Mouse (Mus musculus): ENCODE data around the gene Cmya5.
"Not testable (repeated sequence)": the region's sequence is repeated elsewhere in the genome, so short reads cannot be mapped to it uniquely, and the experiment has no call there.

The Cmya5 gene

DNA sequence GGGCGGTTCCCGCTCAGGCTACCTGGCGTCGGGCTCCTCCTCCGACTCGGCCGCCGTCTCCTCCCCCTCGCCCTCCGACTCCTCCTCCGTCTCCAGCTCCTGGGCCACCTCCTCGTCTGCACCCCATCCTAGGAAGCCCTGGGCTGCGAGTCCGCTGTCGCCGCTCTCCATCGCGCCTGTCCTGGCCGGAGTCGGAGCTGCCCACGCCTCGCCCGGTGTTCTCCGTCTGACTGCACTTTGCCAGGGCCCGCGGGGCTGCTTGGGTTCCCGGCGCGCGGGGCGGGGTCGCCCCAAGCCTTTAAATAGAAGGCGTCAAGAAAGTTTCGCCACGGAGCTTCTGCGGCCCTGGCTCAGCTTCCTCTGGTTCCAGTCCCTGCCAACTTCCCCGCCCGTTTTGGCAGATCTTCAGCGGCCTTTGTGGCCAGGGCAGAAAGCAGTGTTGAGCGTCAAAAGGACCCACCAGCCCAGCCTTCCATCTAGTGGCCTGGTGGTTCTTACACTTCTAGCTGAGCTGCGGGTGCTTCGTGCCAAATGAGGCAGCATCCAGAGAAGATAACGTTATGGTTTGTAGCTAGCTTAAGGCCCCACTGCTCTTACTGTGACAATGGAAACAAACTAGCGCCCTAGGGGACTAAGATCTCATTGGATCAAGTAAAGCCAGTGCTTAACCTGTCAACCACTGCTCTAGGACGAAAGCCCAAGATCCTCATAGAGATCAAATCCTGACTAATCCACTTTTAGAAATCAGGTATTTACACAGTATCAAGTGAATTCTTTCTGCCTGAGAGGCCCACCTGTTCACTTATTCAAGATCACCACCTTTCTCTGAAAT is at the start of gene Cmya5:
Gene Cmya5, minus strand, starts transcription at position 389 of the 832 bp plus-strand sequence.
- DNase-seq (ENCODE audit: low spot score in 2 of 2) = peak; percentile 51 to 74

DNA sequence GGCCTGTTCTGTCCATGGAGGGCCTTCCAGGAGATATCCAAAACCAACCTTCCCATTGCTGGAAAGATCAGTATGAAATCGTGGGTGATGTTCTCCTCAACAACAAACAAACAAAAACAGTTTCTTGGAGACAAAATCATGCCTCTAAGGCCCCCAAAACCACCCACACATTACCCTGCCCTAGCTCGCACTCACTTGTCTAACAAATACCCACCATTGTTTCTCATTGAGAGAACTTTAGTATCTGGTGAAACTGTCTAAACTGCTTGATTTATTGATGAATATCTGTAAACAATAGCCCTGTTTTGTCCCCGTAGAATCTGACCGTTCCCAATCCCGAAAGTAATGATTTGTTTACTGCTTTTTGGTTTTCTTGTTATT is 48.1 kb upstream of the Cmya5 start:
- no peak for DNase-seq (ENCODE audit: low spot score in 2 of 2)

DNA sequence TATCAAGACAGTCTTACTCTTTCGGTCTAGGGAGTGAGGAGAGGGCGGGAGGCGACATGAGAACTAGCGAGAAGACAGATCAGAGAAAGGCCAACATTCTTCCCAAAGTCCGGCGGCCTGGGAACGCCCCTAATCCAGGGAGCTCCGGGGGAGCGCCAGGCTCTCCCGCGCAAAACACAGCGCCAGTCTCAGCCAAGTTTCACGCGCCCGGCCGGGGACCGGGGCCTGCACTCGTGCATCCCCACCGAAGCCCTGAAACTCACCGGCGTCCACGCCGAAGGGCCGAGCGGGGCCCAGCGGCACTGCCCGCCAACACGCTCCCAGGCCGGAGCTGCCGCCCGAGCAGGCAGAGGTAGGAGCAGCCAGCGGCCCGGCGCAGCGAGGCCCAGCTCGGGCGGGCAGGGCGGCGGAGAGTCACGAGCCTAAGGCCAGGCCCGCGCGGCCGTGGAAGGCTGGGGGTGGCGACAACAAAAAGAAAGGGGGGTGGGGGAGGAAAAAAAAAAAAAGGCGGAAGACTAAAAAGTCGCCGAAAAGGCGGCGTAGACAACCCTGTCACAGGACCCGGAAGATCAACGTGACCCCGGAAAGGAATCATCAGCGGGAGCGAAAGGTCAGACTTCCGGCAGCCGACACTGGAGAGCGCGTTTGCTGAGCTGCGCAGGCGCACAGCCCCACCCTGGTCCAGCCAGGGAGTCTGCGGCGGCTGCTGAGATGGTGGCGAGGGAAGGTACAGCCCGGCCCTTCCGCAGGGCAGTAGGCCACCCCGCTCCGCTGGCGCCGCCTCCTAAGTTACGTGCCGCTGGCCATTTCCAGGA is 47.5 kb upstream of the Cmya5 start, which contains the start of gene Tent2:
Gene Tent2, minus strand, starts transcription at position 555 of the 815 bp plus-strand sequence.
- DNase-seq (ENCODE audit: low spot score in 2 of 2) = peak; percentile 92 to 95

DNA sequence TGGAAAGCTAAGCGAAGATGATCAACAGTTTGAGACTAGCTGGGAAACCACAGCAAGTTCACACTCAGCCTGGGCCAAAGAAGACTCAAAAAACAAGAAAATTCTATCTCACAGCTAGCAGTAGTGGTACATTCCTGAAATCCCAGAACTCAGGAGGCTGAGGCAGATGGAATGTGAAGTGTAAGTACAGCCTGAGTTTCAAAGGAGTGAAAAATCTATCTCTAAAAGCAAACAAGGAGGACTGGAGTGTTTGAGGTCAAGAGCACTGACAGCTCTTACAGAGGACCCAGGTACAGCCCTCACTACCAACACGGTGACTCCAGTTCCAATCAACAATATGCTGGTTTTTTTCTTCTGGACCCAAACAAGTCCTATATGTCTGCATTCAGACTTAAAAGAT is 44.9 kb upstream of the Cmya5 start:
- DNase-seq (ENCODE audit: low spot score in 2 of 2) = no peak

DNA sequence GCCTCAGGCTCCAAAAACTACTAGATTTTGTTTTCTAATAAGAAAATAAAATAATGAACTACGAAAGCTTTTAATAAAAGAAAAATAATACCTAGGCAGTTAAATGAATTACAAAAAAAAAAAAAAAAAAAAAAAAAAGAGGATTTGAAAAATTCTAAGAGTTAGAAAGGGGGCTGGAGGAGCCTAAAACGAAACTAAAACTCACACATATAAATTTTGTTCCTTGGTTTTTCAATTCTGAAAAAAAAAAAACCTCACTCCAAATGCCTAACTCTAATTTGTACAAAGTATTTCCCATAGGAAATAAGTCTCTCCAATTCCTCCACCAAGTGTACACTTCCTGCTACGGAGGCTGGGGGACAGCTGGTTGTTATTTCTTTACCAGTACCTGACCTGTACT is 44.2 kb upstream of the Cmya5 start:
- DNase-seq (ENCODE audit: low spot score in 2 of 2) = no peak

DNA sequence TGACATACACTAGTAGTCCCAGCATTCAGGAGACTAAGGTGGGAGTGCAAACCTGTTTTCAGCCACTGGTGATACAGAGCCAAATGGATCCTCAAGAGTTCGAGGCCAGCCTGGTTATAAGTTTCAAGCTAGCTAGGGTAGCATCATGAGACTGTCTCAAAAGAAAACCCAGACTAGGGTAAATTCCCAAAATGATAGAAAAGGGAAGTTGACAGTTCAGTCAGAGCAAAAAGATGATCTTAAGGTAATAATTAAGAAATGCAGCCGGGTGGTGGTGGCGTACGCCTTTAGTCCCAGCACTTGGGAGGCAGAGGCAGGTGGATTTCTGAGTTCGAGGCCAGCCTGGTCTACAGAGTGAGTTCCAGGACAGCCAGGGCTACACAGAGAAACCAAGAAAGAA is 43.3 kb upstream of the Cmya5 start:
- not testable (repeated sequence) for DNase-seq (ENCODE audit: low spot score in 2 of 2)

DNA sequence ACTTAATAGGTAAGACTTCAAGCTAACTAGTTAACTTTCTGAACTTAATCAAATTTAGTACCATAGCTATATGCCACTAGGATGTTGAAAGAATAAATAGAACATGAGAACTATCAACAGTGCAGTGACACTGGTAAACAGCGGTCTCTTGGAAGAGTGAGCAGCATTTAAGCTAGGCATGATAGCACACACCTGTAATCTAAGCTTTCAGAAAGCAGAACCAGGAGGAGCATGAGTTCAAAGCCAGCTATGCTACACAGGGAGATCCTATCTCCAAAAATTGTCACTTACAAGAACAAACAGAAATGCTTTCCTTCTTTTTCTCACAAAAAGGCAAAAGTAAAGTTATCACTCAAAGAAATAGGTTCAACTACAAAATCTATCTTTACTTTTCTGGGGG is 35.8 kb upstream of the Cmya5 start:
- DNase-seq (ENCODE audit: low spot score in 2 of 2) = no peak

DNA sequence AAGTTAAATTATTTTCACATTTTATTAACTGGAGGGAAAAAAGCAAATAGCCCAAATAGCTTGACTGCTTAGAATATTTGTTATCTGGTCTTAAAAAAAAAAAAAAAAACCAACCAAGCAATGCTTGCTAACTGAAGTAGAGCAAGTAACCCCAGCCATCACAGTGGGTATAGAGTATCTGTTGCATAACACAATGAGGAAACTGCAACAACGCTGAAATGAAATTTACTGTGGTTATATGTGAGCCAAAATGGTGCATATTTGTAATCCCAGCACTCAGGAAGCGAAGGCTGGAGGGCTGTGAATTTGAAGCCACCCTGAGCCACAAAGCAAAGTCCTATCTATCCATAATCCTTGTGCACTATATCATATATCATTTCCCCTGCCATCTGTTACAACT is 35.0 kb upstream of the Cmya5 start:
- no peak for DNase-seq (ENCODE audit: low spot score in 2 of 2)

DNA sequence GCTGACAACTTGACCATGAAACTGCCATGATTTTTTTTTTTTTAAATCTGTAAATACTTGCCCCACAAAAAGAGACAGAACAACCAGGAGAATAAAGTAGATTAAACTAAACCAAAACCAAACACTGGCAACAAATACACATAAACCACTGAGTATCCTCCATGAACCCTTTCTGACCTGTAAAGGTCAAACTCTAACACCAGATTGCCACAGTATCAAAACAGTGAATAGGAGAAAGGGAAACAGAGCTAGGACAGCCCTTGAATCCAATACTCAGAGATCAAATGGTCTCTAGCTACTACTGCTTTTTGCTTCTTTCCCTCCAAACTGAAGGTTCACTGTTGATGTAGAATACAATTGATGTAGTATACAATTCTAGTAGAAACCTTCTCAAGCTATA is 33.0 kb upstream of the Cmya5 start:
- no peak for DNase-seq (ENCODE audit: low spot score in 2 of 2)

DNA sequence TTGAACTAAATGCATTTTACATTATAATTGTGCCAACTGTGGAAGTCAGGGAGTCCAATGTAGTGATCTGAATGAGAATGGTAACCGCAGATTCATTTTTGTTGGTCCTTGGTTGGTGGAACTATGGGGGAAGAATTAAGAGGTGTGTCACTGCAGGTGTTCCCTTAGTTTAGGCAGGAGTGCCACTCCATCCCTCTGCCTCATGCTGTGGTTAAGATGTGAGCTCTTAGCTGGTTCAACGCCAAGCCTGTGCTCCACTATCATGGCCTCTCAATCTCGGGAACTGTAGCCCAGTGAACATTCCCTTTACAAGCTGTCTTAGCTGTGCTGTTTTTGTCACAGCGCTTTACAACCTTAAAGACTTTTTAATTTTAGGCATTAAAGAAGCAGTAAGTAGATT is 18.8 kb upstream of the Cmya5 start:
- DNase-seq (ENCODE audit: low spot score in 2 of 2) = no peak

DNA sequence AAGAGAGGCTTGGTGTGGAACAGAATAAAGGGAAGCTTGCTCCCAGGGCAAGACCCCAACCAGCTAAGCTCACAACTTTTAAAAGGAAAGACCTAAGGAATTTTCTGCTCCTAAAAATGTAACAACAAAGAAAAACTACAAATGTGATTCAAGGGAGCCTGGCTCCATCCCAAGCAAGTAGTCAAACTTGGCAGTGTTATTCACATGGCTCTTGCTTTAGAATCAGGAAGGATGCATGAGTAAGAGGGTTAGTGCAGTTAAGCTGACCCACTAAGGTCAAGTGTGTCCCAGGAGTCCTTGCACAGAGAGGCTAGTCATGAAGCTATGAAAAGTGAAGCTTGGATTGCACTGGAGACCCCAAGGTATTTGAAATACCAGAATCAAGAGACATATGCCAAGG is 17.9 kb upstream of the Cmya5 start:
- no peak for DNase-seq (ENCODE audit: low spot score in 2 of 2)

DNA sequence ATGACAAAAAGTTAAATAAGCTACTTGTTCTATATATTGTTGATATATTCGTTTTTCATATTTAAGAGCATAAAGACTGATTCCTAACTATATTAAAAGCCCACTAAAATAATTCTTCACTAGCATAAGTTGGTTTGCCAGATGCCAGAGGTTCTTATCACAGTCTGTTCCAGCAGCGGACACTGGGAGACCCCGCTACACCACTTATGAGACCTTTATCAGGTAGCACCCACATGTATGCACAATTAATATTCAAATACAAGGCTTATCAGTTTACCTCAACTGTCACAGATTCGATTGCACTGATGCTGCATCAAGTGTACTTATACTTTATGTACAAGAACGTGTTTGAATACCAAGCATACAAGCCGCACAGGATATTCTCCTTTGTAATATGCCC is 13.7 kb upstream of the Cmya5 start:
- DNase-seq (ENCODE audit: low spot score in 2 of 2) = no peak

DNA sequence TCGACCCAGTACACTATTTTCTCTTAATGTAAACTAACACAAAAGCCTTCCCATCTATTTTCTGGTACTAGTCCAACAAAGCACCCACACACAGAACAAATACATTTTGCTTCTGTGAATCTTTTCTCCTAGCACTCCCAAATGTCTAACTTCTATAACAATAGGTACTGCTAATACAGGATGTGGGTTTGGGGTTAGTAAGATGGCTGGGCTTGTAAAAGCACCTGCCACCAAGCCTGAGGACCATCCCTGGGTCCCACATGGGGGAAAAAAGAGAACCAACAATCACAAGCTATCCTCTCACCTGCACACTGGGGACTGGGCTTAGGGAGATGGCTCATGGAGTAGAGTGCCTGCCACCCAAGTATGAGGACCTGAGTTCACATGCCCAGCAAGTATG is 8.8 kb upstream of the Cmya5 start:
- DNase-seq (ENCODE audit: low spot score in 2 of 2) = no peak

DNA sequence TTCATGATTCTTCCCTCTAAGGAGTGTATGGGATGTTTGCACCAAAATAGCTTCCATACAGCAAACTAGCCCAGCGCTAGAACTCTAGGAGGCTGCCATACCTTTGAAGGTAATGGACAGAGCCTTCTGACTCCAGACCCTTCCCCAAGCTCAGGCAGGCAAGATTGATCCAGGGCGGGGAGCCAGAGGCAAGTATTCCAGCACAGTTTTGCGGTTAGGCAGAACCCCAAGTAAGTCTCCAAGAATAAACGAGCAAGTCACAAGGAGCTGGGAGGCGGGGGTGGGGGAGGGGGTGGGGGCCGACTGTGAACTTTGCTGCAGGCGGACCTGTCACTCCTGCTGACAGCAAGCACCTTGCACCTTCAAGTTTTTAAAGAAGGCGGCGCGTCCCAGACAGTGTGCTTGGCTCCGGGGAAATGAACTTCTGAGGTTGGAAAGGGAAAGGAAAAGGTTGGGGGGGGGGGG is 673 bp downstream of the Cmya5 start:
- no peak for DNase-seq (ENCODE audit: low spot score in 2 of 2)

DNA sequence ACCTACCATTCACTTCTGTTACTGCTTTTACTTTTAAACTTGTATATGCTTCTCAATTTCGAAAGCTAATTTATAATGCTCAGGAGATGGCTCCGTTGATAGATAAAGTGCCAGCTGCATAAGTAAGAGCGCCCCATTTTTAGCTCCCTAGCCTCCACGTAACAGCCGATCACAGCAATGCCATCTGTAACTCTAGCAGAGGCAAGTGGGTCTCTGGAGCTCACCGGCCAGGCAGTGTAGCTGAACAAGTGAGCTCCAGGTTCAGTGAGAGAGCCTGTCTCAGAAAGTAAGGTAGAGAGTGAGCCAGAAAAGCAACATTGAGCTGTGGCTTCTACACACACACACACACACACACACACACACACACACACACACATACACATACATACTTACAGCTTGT is 3.3 kb downstream of the Cmya5 start:
- no peak for DNase-seq (ENCODE audit: low spot score in 2 of 2)

DNA sequence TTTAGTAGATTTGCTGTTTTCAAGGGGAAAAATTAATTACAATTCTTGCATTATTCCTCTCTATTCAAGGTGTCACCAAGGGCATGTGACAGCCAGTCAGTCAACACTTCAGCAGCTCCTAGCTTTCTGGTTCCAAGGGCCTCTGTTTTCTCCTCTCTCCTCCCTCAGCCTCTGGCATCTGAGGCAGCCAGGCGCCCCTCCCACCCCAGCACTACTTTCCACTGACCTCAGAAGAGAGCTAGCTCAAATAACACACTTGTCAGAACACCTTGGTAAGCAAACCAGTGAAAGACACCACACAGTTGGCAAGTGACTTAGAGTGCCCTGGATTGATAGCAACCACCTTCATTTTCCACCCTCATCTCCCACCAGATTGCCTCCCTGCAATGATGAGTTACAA is 6.5 kb downstream of the Cmya5 start:
- no peak for DNase-seq (ENCODE audit: low spot score in 2 of 2)

DNA sequence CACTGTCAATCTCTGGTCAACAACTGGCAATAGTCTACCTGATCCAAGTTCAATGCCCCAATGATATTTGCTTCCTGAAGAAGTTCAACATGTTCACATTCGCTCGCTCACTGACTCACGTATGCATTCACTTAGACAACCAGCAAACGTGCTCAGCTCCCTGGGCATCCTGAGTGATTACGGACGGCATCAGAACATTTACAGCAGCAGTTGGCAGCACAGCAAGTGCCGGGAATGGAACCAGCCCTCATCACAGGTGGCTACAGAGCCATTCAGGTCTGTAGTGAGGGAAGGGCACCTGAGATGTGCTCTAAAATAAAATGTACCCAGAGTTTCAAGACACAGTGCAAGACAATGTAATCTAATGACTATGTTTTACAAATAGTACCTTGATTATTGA is 7.4 kb downstream of the Cmya5 start:
- no peak for DNase-seq (ENCODE audit: low spot score in 2 of 2)

DNA sequence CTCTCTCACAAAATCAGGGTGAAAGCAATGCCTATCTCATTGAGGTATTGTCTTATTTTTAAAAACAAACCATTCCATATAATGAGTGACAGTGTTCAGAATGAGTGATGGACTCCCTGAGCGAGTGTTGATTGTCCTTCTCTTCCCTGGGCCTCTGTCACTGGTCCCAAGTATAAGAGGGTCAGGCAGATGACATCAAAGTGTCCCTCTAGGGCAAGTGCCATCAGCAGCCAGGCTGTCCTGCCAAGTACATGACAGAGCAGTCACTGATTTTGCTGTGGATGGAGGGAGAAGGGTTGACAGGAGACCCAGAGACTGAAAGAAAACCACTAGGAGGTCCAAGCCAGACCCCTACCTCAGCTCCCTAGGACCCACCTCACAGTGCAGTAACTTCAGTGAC is 8.3 kb downstream of the Cmya5 start:
- DNase-seq (ENCODE audit: low spot score in 2 of 2) = no peak

DNA sequence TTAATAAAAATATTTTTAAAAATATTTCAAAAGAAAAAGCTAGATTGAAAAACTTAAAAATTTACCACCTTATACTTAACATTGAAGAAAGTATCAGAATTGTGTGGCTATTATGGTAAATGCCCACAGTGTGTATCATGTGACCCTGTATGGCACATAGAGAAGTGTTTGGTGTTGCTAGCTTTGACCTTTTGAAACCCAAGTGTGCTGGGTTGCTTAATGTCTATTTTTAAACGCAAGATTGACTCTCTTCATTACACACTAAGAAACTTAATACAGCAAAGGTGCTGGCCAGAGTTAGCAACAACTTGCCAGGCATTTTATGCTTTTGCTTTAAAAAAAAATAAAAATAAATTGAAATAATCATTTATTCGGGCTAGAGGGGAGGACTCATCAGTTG is 9.0 kb downstream of the Cmya5 start:
- DNase-seq (ENCODE audit: low spot score in 2 of 2) = no peak

DNA sequence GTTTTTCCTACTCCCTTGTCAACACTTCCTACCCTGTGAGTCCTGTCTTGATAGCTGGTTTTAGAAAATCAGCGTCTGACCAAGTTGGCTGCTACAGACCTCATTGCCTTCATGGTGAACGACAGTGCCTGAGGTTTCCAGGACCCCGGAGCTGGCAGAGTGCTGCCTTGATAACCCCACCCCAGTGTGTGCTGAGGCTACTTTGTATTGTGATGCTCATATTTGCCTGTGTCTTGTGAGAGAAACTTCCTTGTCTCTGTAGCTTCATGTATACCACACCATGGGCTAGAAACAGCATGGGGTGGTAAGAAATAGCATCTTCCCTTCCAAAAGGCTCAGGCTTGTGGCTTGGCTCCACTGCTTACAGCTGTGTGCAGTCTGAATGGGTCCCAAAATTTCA is 13.8 kb downstream of the Cmya5 start:
- DNase-seq (ENCODE audit: low spot score in 2 of 2) = no peak

DNA sequence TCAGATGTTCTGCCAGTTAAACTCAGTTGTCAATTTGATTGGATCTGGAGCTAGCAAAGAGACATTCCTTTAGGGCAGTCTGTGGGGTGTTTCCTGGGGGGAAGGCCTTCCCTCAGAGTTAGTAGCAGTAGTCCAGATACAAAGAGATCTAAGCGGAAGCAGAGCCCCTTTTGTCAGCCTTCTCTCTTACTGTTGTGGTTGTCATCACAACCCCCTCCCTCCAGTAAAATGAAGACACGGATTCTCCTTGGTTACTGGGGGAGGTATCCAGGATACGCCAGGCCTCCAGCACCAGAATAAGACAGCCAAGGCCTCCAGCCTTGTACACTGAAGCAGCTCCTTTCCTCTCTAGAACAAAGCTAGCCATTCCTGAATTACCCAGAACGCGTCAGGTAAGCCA is 15.6 kb downstream of the Cmya5 start:
- DNase-seq (ENCODE audit: low spot score in 2 of 2) = peak in 1 of 2 experiments; percentile 18

DNA sequence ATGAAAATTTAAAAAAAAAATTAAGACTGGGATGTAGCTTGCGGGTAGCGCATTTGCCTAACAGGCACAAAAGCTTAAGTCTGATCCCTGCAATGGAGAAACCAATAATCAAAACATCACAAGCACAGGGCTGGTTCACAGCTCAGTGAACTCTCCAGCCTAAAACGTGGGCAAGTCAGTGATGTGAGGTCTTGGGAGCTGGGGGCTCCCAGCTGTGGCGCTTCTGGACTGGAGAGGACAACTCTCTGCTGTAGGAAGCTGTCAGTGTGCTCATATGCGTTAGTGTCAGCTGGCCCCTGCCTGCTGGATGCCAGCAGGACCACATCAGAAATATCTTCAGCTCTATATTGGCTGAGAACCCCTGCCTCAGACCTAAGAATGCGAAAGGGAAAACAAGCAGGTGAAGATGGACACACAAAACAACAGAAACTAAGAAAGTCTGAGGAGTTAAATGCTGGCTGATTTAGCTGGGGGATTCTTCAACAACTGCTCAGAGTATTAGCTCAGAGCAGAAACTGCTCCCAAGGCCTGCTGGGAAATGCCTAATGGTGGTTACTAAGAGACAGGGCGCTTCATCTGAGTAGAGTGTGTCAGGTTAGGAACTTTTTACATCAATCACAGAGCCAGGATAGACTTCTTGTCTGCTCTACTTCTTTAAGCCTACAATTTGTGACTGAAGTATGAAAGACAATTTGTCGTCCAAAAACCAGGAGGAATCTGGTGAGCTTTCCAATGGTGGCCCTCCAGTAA is 16.2 kb downstream of the Cmya5 start:
- peak in 1 of 2 experiments; percentile 31 for DNase-seq (ENCODE audit: low spot score in 2 of 2)

Data from spleen, postnatal 4 days (tissue).